Mouse (Mus musculus) CH12.LX (cell line): Measurements from ENCODE around the gene Krt23. TPM values are rescaled to one million over a fixed set of nuclear protein-coding genes. Genes with fewer than 3 reads are reported as not detected.

Source experiments
- DNase-seq: peaks from one replicate; pipeline ENCODE4 v3.0.0-alpha.2; 2013; ENCODE audit errors: extremely low read depth
- H3K27ac ChIP-seq: 2 replicates; pipeline ENCODE4 v1.5.1; 2012; ENCODE audit warnings: low read depth, mild to moderate bottlenecking, control low read depth, moderate library complexity; ENCODE audit not compliant: insufficient read depth
- H3K27me3 ChIP-seq: replicated peaks from 2 replicates; pipeline ENCODE3; 2012; ENCODE audit warnings: inconsistent platforms
- H3K36me3 ChIP-seq, 2 experiments: replicated peaks in 1 of 2; 2 replicates each; pipeline versions ENCODE3 to v1.6.1; 2012; ENCODE audit warnings: inconsistent platforms in 1 of 2, low read length in 1 of 2, mild to moderate bottlenecking in 1 of 2, mixed read lengths in 1 of 2, moderate library complexity in 1 of 2; ENCODE audit not compliant: control insufficient read depth in 1 of 2, insufficient read depth in 1 of 2
- H3K4me1 ChIP-seq, 2 experiments: 2 replicates each; pipeline ENCODE4 v1.6.1; 2012; ENCODE audit warnings: inconsistent platforms in 1 of 2, moderate library complexity in 1 of 2; ENCODE audit not compliant: insufficient read depth in 2 of 2, control insufficient read depth in 1 of 2
- H3K4me2 ChIP-seq: 2 replicates; pipeline ENCODE4 v1.6.1; 2012; ENCODE audit warnings: low read depth, mild to moderate bottlenecking, control low read depth; ENCODE audit not compliant: poor library complexity, insufficient read depth, severe bottlenecking
- H3K4me3 ChIP-seq, 3 experiments: fragments of 150-350 bp in 1 of 3; sonication (generic) in 1 of 3; replicated peaks in 1 of 3; 2 replicates each; pipeline versions ENCODE3 to v1.5.1; 2011 to 2012; ENCODE audit warnings: low read depth in 2 of 3, low read length in 2 of 3, mild to moderate bottlenecking in 2 of 3, moderate library complexity in 2 of 3, control low read depth in 1 of 3, improper control_type of control experiment in 1 of 3, inconsistent platforms in 1 of 3, mixed read lengths in 1 of 3; ENCODE audit not compliant: poor library complexity in 1 of 3
- H3K79me2 ChIP-seq: replicated peaks from 2 replicates; pipeline ENCODE4 v1.6.1; 2012; ENCODE audit warnings: mild to moderate bottlenecking, moderate library complexity; ENCODE audit not compliant: control insufficient read depth, poor library complexity, insufficient read depth, severe bottlenecking; ENCODE audit errors: extremely low read depth
- H3K9ac ChIP-seq: 2 replicates; pipeline ENCODE4 v1.6.1; 2012; ENCODE audit warnings: low read depth, mild to moderate bottlenecking, control low read depth, moderate library complexity; ENCODE audit not compliant: insufficient read depth
- H3K9me3 ChIP-seq: replicated peaks from 2 replicates; pipeline ENCODE3; 2012; ENCODE audit warnings: low read length, inconsistent platforms, mixed read lengths
- BHLHE40 ChIP-seq: IDR thresholded peaks from 2 replicates; pipeline ENCODE4 v1.6.1; 2011; ENCODE audit warnings: mild to moderate bottlenecking, low read depth, low read length, improper control_type of control experiment
- CHD1 ChIP-seq: IDR thresholded peaks from 2 replicates; pipeline ENCODE4 v1.6.1; 2012; ENCODE audit warnings: low read depth, low read length, improper control_type of control experiment, inconsistent platforms
- CHD2 ChIP-seq: IDR thresholded peaks from 2 replicates; pipeline ENCODE4 v1.6.1; 2011; ENCODE audit warnings: low read length, improper control_type of control experiment
- CTCF ChIP-seq, 2 experiments: IDR thresholded peaks in 1 of 2; conservative IDR thresholded peaks in 1 of 2; 2 replicates each; pipeline ENCODE4 v1.5.1; 2011 to 2012; ENCODE audit warnings: low read depth in 2 of 2, low read length in 2 of 2, improper control_type of control experiment in 1 of 2, inconsistent platforms in 1 of 2, mild to moderate bottlenecking in 1 of 2, moderate library complexity in 1 of 2
- GABPA ChIP-seq: IDR thresholded peaks from 2 replicates; pipeline ENCODE4 v1.6.1; 2012; ENCODE audit warnings: low read depth, low read length, improper control_type of control experiment, inconsistent platforms; ENCODE audit not compliant: insufficient replicate concordance
- IRF4 ChIP-seq: IDR thresholded peaks from 2 replicates; pipeline ENCODE4 v1.6.1; 2014; ENCODE audit warnings: low read depth, mild to moderate bottlenecking, inconsistent platforms, low read length, improper control_type of control experiment
- JUND ChIP-seq: conservative IDR thresholded peaks from 2 replicates; pipeline ENCODE4 v1.6.1; 2011; ENCODE audit warnings: low read depth, low read length, improper control_type of control experiment
- KAT2A ChIP-seq: IDR thresholded peaks from 2 replicates; pipeline ENCODE4 v1.6.1; 2012; ENCODE audit warnings: low read length, improper control_type of control experiment, inconsistent platforms; ENCODE audit not compliant: insufficient replicate concordance
- MAFK ChIP-seq: IDR thresholded peaks from 2 replicates; pipeline ENCODE4 v1.6.1; 2011; ENCODE audit warnings: low read length, improper control_type of control experiment; ENCODE audit not compliant: insufficient replicate concordance
- NRF1 ChIP-seq: IDR thresholded peaks from 2 replicates; pipeline ENCODE4 v1.6.1; 2014; ENCODE audit warnings: low read depth, mild to moderate bottlenecking, inconsistent platforms, low read length, improper control_type of control experiment, moderate library complexity
- POLR2A ChIP-seq: IDR thresholded peaks from 2 replicates; pipeline ENCODE4 v1.6.1; 2011; ENCODE audit warnings: low read depth, mild to moderate bottlenecking, improper control_type of control experiment, low read length
- POLR2AphosphoS2 ChIP-seq: IDR thresholded peaks from 2 replicates; pipeline ENCODE4 v1.6.1; 2011; ENCODE audit warnings: low read depth, low read length, improper control_type of control experiment
- RCOR1 ChIP-seq: conservative IDR thresholded peaks from 2 replicates; pipeline ENCODE4 v1.6.1; 2012; ENCODE audit warnings: low read depth, mild to moderate bottlenecking, inconsistent platforms, low read length, improper control_type of control experiment
- SIN3A ChIP-seq: IDR thresholded peaks from 2 replicates; pipeline ENCODE4 v1.6.1; 2012; ENCODE audit warnings: low read length, improper control_type of control experiment, inconsistent platforms
- USF1 ChIP-seq: IDR thresholded peaks from 2 replicates; pipeline ENCODE4 v1.6.1; 2014; ENCODE audit warnings: low read depth, mild to moderate bottlenecking, inconsistent platforms, low read length, improper control_type of control experiment
- USF2 ChIP-seq: conservative IDR thresholded peaks from 2 replicates; pipeline ENCODE4 v1.6.1; 2011; ENCODE audit warnings: low read depth, low read length, improper control_type of control experiment
- ZKSCAN1 ChIP-seq: IDR thresholded peaks from 2 replicates; pipeline ENCODE4 v1.6.1; 2012; ENCODE audit warnings: low read depth, inconsistent platforms, low read length, improper control_type of control experiment, borderline replicate concordance
- ZMIZ1 ChIP-seq: IDR thresholded peaks from 2 replicates; pipeline ENCODE4 v1.6.1; 2012; ENCODE audit warnings: low read depth, mild to moderate bottlenecking, inconsistent platforms, low read length, improper control_type of control experiment
- ZNF384 ChIP-seq: IDR thresholded peaks from 2 replicates; pipeline ENCODE4 v1.6.1; 2012; ENCODE audit warnings: low read depth, low read length, improper control_type of control experiment, inconsistent platforms
- dilution Hi-C: fragments of 300-500 bp; cut with MboI; formaldehyde crosslinking; loops from 2 replicates; pipeline ENCODE4 v1.14.3; 2020; ENCODE audit warnings: low sequenced_read_pairs; ENCODE audit not compliant: extremely low pct_unique_long_range_greater_than_20kb, extremely low pct_ligation_motif_present
- in situ Hi-C: fragments of 300-500 bp; cut with MboI; formaldehyde crosslinking; loops from 3 replicates; pipeline ENCODE4 v1.14.3; 2019; ENCODE audit warnings: low sequenced_read_pairs, low pct_ligation_motif_present, low pct_unique_long_range_greater_than_20kb, mixed read lengths
- polyA plus RNA-seq: library from polyadenylated mRNA; unstranded; fragments of >175 nt; gene quantifications from 2 replicates; pipeline ENCODE4 v1.2.1, GENCODE M21; 2012; ENCODE audit warnings: low read depth; ENCODE audit not compliant: insufficient read length
- total RNA-seq, 2 experiments: library from RNA; depleted of rRNA; stranded (reverse); fragments of 300-350 nt in 1 of 2; fragments of >200 nt in 1 of 2; gene quantifications; 2 replicates each; pipeline ENCODE4 v1.2.3; 2012 to 2014

The Krt23 gene
- total and polyA plus RNA-seq, 3 experiments, result not detected

DNA sequence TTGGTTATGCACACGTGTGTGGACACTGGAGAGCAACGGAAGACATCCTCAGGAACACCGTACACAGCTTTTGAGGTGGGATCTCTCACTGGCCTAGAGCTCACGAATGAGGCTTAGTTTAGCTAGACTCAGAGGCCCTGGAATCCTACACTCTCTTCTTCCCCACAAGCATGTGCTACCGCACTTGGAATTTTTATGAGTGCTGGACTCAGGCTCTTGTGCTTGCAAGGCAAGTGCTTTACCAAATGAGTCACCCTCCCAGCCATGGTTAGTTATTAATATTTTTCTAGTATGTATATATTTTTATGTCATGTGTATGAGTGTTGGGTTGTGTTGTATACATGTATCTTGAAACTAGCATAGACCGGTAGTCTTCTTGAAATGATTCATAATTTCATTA is 21.0 kb downstream of the Krt23 start:
- H3K27me3 ChIP-seq, result peaks cover 87% of the 10 kb centered on the region
- no peaks in the 10 kb centered on the region for H3K79me2 ChIP-seq
- no peaks in the 10 kb centered on the region for H3K4me1 ChIP-seq
- no peak overlapping the region for H3K4me3 ChIP-seq
- no peaks in the 10 kb centered on the region for H3K9me3 ChIP-seq
- DNase-seq, result no peak
- no peak for TF ChIP-seq BHLHE40
- TF ChIP-seq POLR2AphosphoS2, result no peak
- TF ChIP-seq KAT2A, result no peak
- TF ChIP-seq RCOR1, result no peak
- dilution Hi-C loops (no loop called here), in situ Hi-C loops (no loop called here)
- H3K36me3 ChIP-seq, result no peaks in the 10 kb centered on the region
- no peak overlapping the region for H3K4me2 ChIP-seq
- no peak overlapping the region for H3K9ac ChIP-seq
- no peak overlapping the region for H3K27ac ChIP-seq

DNA sequence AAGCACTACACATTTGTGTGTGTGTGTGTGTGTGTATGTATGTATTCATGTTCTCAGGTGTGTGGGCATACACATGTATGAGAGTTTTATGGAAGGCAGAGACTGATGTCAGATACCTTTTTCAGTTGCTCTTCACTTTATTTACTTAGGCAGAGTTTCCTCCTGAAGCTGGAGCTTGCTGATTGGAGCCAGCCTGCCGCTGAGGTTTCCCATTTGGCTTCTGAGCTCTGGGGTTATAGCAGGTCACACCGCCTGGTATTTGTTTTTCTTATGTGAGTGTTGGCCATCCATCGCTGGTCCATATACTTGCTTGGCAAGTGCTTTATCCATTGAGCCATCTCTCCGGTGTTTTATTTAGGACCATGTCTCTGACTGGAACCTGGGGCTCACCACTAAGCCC is 23.7 kb downstream of the Krt23 start:
- in situ Hi-C loops, result loop anchor here (10.0 kb wide), 2 partner anchors 536 to 826 kb away; no protein-coding TSS in a partner anchor
- Histone ChIP-seq H3K27me3 (peaks cover 85% of the 10 kb centered on the region), H3K27ac (no peak overlapping the region), H3K4me1 (no peaks in the 10 kb centered on the region), H3K36me3 (no peaks in the 10 kb centered on the region), H3K79me2 (no peaks in the 10 kb centered on the region), H3K9ac (no peak overlapping the region), H3K4me2 (no peak overlapping the region), H3K9me3 (no peaks in the 10 kb centered on the region), H3K4me3 (no peak overlapping the region)
- dilution Hi-C loops, result no loop called here
- no peak for DNase-seq
- TF ChIP-seq CHD1 (no peak), MAFK (no peak), IRF4 (no peak), POLR2A (no peak), SIN3A (no peak), GABPA (no peak), ZMIZ1 (no peak), NRF1 (no peak), BHLHE40 (no peak), CHD2 (no peak), CTCF (conservative IDR thresholded peaks at IDR 0.05 in 1 of 2, IDR thresholded peaks at IDR 0.05 in 1 of 2; ENCODE audit: low read depth in 2 of 2, low read length in 2 of 2) (no peak), USF1 (no peak), USF2 (no peak), ZKSCAN1 (no peak), ZNF384 (no peak), JUND (no peak)
